Mouse (Mus musculus) embryonic fibroblast, embryonic 13.5 days (primary cell): Measurements from ENCODE around the gene Gmds. TPM values are rescaled to one million over a fixed set of nuclear protein-coding genes. Genes with fewer than 3 reads are reported as not detected.
A peak's percentile ranks its signal among the peaks of the same experiment; 100 is the strongest.

ENCODE experiments used
- H3K27ac ChIP-seq: 2 replicates; pipeline ENCODE4 v1.5.1; 2012; ENCODE audit warnings: low read length, control low read depth, inconsistent platforms; ENCODE audit not compliant: insufficient read depth
- H3K4me1 ChIP-seq: 2 replicates; pipeline ENCODE4 v1.6.1; 2011; ENCODE audit warnings: low read length; ENCODE audit not compliant: control insufficient read depth, insufficient read depth
- H3K4me3 ChIP-seq: 2 replicates; pipeline ENCODE4 v1.5.1; 2011; ENCODE audit warnings: mild to moderate bottlenecking, control low read depth, low read length; ENCODE audit not compliant: insufficient read depth
- CTCF ChIP-seq: IDR thresholded peaks from 2 replicates; pipeline ENCODE4 v1.5.1; 2011; ENCODE audit warnings: mild to moderate bottlenecking, control low read depth, low read length, moderate library complexity, borderline replicate concordance; ENCODE audit not compliant: insufficient read depth
- POLR2A ChIP-seq: IDR thresholded peaks from 2 replicates; pipeline ENCODE4 v1.6.1; 2011; ENCODE audit warnings: low read depth, mild to moderate bottlenecking, control low read depth, low read length, moderate library complexity
- polyA plus RNA-seq: library from polyadenylated mRNA; stranded (reverse); fragments of >200 nt; gene quantifications from 2 replicates; pipeline ENCODE4 v1.2.4, GENCODE M21; 2011; ENCODE audit warnings: low read depth; ENCODE audit not compliant: missing spikeins, insufficient read length

The Gmds gene
- polyA plus RNA-seq, 1 experiment: 19.1 TPM

DNA sequence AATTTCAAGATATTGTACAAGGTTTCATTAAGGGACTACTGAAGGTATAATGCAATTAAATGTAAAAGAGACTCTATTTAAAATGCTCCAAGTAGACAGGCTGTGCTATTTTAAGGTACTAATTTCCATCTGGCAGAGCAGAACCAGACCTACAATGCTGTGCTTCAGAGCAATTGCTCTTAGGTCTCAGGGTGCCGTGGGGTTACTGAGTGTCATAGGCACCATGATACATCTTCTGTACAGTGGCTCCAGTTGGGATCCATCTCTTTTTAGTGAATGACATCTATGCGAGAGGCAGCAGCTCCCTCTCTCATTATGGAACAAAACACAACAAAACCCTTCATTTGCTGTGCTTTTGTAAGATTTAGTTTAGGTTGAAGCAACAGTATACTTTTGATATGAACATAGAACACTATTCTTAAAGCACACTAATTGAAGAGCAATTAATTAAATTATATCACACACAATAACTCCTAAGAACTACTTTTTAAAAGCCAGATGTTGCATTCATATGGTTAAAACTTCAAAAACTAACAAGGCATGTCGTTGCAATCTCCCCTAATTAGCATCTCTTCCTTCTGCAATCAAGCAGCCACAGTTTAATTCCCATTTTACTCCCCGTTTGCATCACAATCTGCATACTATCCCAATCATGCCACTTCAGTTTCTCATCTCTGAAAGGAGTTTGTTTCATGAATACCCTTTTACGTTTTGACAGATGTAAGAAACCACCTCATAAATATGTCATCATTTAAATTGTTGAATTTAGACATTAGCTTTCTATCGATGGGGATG, 317.9 kb downstream of the Gmds start:
- TF ChIP-seq POLR2A (no peak), CTCF (no peak)

DNA sequence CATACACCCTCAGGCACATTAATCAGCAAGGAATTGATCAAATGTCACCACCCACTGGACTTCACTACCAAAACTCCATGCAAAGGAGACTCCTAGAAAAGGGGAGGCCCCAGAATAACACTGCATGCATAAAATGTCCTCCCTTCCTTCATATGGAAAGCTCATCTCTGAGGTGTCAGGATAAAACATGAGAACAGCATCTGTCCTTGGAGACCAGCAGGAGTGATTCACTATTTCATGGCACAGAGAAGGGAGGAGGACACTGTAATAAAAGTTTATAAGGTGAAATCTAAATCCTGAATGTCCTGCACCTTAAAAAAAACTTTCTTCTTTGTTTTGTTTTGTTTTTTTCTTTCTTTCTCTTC, 319.3 kb downstream of the Gmds start:
- H3K4me1 ChIP-seq: peaks cover 2% of the 10 kb centered on the region; the same call in 1 of the 2 replicates
- no peak for TF ChIP-seq CTCF
- no peak for TF ChIP-seq POLR2A
- H3K4me3 ChIP-seq: no peak overlapping the region
- no peak overlapping the region for H3K27ac ChIP-seq

More for the DNA sequence above, 317.9 kb downstream of the Gmds start:
- no peak overlapping the region for H3K27ac ChIP-seq
- H3K4me3 ChIP-seq: no peak overlapping the region
- H3K4me1 ChIP-seq: peaks cover 2% of the 10 kb centered on the region

DNA sequence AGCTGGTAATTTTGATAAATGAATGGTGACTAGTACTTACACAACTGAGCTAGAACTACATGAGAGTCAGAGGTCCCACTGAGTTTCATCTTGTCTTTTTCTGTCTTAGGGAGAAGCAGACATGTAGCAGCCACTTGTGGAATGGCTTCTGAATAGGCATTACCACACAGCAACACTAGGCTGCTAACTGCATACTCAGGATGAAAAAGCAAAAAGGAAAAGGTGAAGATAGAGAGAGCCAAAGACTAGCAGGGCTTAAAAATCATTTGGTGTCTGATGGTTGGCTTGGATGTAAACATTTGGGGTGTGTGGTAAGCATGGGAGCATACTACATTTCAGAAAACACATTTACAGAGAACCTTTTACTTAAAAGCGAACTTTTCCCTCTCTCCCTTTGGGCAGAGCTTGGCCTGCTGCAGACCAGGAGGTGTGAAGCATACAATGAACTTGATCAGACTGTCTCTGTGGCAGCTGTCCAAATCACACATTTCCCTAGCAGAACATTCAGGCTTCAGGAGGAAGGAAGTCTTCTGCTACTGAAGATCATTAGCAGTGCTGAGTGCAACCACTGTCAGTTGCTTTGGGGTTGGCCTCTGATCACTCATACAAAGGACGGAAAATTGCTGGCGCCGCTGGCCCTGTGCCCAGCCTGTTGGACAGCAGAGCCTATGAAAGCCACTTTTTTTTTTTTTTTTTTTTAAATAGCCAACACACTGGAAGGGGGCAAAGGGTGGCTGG, 319.9 kb downstream of the Gmds start:
- H3K4me1 ChIP-seq: peaks cover 2% of the 10 kb centered on the region; the same call in 1 of the 2 replicates
- H3K4me3 ChIP-seq: no peak overlapping the region
- TF ChIP-seq POLR2A (no peak), CTCF (no peak)
- H3K27ac ChIP-seq: no peak overlapping the region

GRCm38 (mm10) chr13:32008802-32009201, 329.7 kb downstream of the Gmds start:
- H3K4me3 ChIP-seq: no peak overlapping the region
- no peak for TF ChIP-seq CTCF
- TF ChIP-seq POLR2A: no peak
- H3K4me1 ChIP-seq: peaks cover 4% of the 10 kb centered on the region; the same call in 1 of the 2 replicates
- peak overlapping the region; percentile 43 for H3K27ac ChIP-seq

GRCm38 (mm10) chr13:32008116-32008641, 330.4 kb downstream of the Gmds start:
- Histone ChIP-seq H3K4me1 (peaks cover 4% of the 10 kb centered on the region; the same call in 1 of the 2 replicates), H3K27ac (peak overlapping the region; percentile 28; the same call in 1 of the 2 replicates), H3K4me3 (no peak overlapping the region)
- TF ChIP-seq POLR2A: no peak
- TF ChIP-seq CTCF: no peak

GRCm38 (mm10) chr13:31993391-31993790, 345.1 kb downstream of the Gmds start:
- peaks cover 6% of the 10 kb centered on the region for H3K4me1 ChIP-seq
- no peak overlapping the region for H3K27ac ChIP-seq
- no peak overlapping the region for H3K4me3 ChIP-seq
- TF ChIP-seq CTCF: no peak
- no peak for TF ChIP-seq POLR2A

GRCm38 (mm10) chr13:31992409-31993201, 345.9 kb downstream of the Gmds start:
- TF ChIP-seq CTCF (no peak), POLR2A (no peak)
- Histone ChIP-seq H3K4me1 (peaks cover 6% of the 10 kb centered on the region), H3K27ac (no peak overlapping the region), H3K4me3 (no peak overlapping the region)

DNA sequence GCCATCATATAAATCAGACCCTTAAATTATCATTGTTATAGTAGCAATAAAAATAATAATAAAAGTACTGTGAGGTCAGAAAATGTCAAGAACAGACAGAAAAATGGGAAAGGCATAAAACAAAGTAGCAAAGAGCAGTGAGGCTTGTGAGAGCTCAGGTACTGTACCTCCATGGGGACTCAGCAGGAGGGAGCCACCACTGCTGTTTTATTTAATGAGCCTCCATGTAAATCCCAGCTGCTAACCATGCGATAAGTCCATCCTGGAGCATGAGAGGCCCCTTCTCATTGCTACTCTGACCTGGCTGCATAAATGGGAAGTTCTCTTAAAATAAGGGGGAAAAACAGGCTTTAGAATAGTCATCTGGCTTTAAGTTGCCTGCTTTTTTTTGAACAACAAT, 357.3 kb downstream of the Gmds start:
- no peaks in the 10 kb centered on the region for H3K4me1 ChIP-seq
- H3K27ac ChIP-seq: no peak overlapping the region
- H3K4me3 ChIP-seq: no peak overlapping the region
- TF ChIP-seq POLR2A (no peak), CTCF (no peak)

DNA sequence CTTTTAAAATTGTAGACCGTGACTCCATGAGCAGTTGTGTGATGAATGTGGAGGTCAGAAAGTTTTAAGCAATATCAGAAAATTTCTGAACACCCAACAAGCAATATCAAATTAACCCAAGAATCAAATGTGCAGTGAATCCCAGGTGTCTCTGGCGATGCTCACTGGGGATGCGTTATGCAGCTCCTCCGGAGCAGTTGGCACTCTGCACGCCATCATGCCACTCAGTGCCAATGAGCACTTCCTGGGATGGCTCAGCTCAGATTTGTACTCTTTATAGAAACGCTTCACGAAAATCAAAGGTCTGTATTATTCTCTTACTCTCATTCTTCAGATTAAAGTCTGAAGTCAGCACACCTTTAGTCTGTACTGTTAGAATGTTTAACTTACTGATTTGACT, 360.4 kb downstream of the Gmds start:
- Histone ChIP-seq H3K27ac (no peak overlapping the region), H3K4me3 (no peak overlapping the region), H3K4me1 (0 out of 2 replicates have a peak, but pooled peaks cover 2% of the 10 kb centered on the region)
- TF ChIP-seq POLR2A (no peak), CTCF (no peak)
